Mouse (Mus musculus) left cerebral cortex, postnatal 25 days (tissue): ENCODE data around the gene Top3a. TPM values are rescaled to one million over a fixed set of nuclear protein-coding genes. Genes with fewer than 3 reads are reported as not detected.

Experiments
- DNase-seq, 2 experiments: peaks; one replicate each; pipeline ENCODE4 v3.0.0; 2022; ENCODE audit warnings: low spot score in 2 of 2, mixed read lengths in 1 of 2
- intact Hi-C: fragments of 180-260 bp; cut with DNase I; formaldehyde crosslinking; loops from one replicate; pipeline ENCODE4 v1.15.1; 2025
- total RNA-seq, 2 experiments: library from RNA; stranded (reverse); gene quantifications; 2 replicates each; pipeline ENCODE4 v1.2.3; 2021

The Top3a gene
- total RNA-seq, 2 experiments from 2014 or later, result 4.2 to 5.1 TPM

DNA sequence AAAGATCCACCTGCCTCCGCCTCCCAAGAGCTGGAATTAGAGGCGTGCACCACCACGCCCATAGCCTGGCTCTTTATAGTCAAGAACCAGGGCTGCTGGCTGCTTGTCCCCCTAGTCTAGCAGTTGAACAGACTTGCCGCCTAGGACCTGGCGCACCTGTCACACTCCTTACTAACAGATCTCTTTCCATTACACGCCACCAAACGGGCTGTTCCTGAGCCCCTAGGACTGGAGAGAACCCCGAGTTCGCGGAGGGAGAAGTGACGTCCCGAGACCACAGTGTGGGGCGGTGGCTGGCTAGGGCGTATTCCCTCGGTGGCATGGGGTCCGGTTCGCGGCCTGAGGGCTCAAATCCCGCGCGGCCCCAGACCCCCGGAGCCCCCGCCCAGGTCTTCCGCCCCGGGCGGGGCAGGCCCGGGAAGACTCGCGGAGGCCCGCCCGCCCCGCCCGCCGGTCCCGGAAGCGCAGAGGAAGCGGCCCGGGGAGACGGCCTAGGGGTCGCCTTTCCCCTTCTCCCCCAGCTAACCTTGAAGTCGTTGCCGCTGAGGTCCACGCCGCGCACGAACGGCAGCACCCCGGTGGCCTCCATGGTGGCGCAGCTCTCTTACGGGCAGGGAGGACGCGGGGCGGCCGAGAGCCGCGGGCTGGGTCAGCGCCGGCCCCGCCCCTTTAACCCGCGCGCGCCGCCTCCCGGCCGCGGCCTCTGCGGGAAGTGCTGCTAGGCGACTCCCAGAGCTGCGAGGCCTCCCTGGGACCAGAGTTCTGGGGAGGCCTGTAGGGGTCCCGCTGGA, 50.4 kb downstream of the Top3a start, which contains the start of gene Flii:
Gene Flii (minus strand): TSS at position 663 of the 791 bp plus-strand sequence.
- intact Hi-C loops, result loop anchor here (1.0 to 2.0 kb wide), 3 partner anchors 27 to 152 kb away; partner anchors contain the start of genes Llgl1, Smcr8 and Top3a
- DNase-seq, result peak; percentile 68 to 81

DNA sequence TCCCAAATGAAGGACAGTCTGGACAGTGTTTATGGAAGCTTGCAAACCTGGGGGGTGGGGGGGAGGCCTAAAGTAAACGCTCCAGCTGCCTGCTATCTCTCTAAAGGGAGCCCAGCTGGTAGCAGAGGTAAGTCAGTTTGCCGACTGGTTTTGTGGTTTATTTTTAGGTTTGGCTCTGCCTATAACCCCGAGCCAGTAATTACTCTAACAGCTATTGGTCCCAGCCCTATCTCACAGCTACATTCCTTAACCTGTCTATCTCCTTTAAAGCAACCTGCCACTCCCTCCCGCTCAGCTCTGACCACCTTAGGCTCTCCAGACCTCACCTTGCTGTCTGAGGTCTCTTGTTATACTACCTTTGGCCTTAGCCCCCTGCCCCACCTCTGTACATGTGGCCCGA, 57.9 kb downstream of the Top3a start:
- intact Hi-C loops, result no loop called here
- no peak for DNase-seq

- intact Hi-C loops, result no loop called here
- DNase-seq, result no peak
Observed at GRCm38 (mm10) chr11:60715833-60716232, 61.3 kb downstream of the Top3a start.

- no peak for DNase-seq
- intact Hi-C loops, result no loop called here
Observed at GRCm38 (mm10) chr11:60712639-60713255, 64.4 kb downstream of the Top3a start.

- intact Hi-C loops, result no loop called here
- no peak for DNase-seq
Observed at GRCm38 (mm10) chr11:60712040-60712439, 65.1 kb downstream of the Top3a start.

DNA sequence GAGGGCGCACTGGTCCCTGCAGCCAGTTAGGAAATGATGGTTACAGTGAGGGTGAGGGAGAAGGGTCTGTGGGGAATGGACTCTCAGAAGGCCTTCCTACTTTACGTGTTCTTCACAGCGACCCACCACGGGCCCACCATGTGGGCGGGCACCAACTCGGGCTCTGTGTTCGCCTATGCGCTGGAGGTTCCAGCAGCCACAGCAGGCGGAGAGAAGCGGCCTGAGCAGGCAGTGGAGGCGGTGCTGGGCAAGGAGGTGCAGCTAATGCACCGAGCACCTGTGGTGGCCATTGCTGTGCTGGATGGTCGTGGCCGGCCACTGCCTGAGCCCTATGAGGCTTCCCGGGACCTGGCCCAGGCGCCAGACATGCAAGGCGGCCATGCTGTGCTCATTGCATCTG, 65.9 kb downstream of the Top3a start:
- intact Hi-C loops, result no loop called here
- no peak for DNase-seq

DNA sequence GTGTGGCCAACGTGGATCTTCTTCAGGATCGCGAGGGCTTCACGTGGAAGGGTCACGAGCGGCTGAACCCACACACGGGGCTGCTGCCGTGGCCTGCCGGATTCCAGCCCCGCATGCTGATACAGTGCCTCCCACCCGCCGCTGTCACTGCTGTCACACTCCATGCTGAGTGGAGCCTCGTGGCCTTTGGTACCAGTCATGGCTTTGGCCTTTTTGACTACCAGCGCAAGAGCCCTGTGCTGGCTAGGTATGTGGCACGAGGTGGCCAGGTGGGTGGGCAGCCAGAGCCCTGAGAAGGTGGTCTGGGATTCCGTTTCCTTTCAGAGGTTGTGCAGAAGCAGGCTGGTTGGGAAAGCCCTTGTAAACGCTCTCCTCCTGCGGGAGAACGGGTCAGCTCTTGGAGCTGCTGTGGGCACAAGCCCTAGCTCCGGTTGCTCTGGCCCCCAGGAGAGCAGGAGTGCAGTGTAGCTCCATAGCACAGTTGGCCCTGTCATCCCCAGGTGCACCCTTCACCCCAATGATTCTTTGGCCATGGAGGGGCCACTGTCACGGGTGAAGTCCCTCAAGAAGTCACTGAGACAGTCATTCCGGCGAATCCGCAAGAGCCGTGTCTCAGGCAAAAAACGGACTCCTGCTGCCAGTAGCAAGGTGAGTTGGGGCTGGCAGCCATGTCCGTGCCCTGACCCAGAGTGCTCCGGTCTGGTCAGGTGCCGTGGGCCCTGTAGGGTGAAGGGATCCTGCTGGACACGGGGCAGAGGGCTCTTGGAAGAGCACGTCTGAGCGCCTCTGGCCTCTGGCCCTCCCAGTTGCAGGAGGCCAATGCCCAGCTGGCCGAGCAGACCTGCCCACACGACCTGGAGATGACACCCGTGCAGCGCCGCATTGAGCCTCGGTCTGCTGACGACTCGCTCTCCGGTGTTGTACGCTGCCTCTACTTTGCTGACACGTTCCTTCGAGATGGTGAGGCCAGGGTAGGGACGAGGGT, 67.4 kb downstream of the Top3a start:
- intact Hi-C loops, result no loop called here
- no peak for DNase-seq

DNA sequence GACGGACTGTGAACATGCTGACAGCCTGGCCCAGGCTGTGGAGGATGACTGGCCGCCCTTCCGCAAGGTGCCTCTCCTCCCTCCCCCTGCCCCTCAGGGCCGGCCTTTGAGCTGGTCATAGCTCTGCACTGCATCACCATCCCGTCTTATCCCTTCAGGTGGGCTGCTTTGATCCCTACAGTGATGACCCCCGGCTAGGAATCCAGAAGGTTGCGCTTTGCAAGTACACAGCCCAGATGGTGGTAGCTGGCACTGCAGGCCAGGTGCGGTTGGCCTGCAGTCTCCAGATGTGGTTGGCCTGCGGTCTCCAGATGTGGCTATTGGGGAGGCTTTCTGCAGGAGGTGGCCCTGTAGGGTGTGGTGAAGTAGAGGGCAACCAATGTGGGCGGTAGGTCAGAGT, 68.5 kb downstream of the Top3a start:
- intact Hi-C loops, result no loop called here
- no peak for DNase-seq

DNA sequence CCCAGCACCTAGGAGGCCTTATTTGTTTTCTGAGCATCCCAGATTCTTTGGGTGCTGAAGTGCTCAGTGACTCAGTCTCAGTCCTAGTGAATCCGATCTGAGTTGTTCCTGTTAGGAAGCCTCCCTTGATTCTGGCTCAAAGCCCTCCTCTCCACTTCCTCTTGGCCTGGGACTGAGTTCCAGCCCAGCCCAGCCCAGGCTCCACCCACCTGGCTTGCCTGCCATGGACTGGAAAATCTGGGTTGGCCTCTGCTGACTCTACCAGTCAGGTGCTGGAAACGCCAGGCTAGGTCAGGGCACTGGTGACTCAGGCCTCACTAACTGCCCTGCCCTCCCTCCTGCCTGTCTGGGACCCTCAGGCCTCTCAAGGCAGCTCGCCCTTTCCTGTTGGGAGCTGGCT, 69.5 kb downstream of the Top3a start:
- intact Hi-C loops, result no loop called here
- DNase-seq, result peak in 1 of 2 experiments; percentile 45

GRCm38 (mm10) chr11:60706696-60707480, 70.3 kb downstream of the Top3a start:
- intact Hi-C loops, result no loop called here

GRCm38 (mm10) chr11:60706076-60706475, 71.1 kb downstream of the Top3a start:
- intact Hi-C loops, result no loop called here
- DNase-seq, result peak in 1 of 2 experiments; percentile 0

More at GRCm38 (mm10) chr11:60706696-60707480, 70.3 kb downstream of the Top3a start:
- DNase-seq, result peak in 1 of 2 experiments; percentile 11

- no peak for DNase-seq
- intact Hi-C loops, result no loop called here
Observed at GRCm38 (mm10) chr11:60705255-60705654, 71.9 kb downstream of the Top3a start.

- peak; percentile 1 to 2 for DNase-seq
- intact Hi-C loops, result no loop called here
Observed at GRCm38 (mm10) chr11:60704023-60704880, 72.9 kb downstream of the Top3a start.

- intact Hi-C loops, result no loop called here
- DNase-seq, result peak; percentile 68 to 71
Observed at GRCm38 (mm10) chr11:60703131-60703530, 74.0 kb downstream of the Top3a start.

DNA sequence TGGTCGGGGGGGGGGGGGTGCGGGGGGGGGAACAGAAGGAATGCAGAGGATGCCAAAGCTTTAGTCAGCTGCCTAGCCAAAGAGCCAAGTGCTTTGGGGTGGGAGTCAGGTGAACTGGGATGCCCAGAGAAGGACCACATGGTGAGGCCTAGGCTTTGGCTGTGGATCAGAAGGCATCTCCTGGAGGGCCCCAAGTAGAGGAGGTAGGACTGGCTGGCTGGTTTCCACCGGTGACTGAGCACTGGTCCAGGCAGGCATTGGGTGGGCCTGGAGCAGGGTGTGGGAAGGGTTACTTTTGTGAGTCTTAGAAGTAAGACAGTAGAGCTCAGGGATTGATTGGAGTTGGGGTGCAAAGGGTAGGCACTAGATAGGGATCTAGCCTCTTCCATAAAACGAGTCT, 75.6 kb downstream of the Top3a start:
- peak; percentile 1 for DNase-seq
- intact Hi-C loops, result no loop called here

- intact Hi-C loops, result no loop called here
- DNase-seq, result peak; percentile 1 to 4
Observed at GRCm38 (mm10) chr11:60700320-60701185, 76.6 kb downstream of the Top3a start.

- intact Hi-C loops, result loop anchor here (1.0 to 10.0 kb wide), 5 partner anchors 28 to 235 kb away; partner anchors contain the start of genes Alkbh5, Flii, Map2k3 and Smcr8
- peak; percentile 87 to 89 for DNase-seq
Observed at GRCm38 (mm10) chr11:60699524-60700075, 77.6 kb downstream of the Top3a start, which contains the start of gene Llgl1. Gene Llgl1, plus strand, starts transcription at chr11:60699723.
